Mouse (Mus musculus) megakaryocyte progenitor cell, adult 5-6 weeks (primary cell): ENCODE measurements around the gene Cpb1. TPM values are rescaled to one million over a fixed set of nuclear protein-coding genes. Genes with fewer than 3 reads are reported as not detected.

Experiments used
- ATAC-seq: replicated peaks from 2 replicates; pipeline ENCODE4 v1.8.0; 2016; ENCODE audit warnings: mild to moderate bottlenecking, moderate TSS enrichment, inconsistent platforms; ENCODE audit not compliant: poor library complexity
- total RNA-seq, 2 experiments: library from RNA; stranded (forward) in 1 of 2; stranded (reverse) in 1 of 2; fragments of 157-497, 149-512 nt in 1 of 2; fragments of 200-1000 nt in 1 of 2; gene quantifications; 2 replicates each; pipeline versions ENCODE4 v1.2.3 to v1.2.4; 2015 to 2017

Gene Cpb1
- not detected in 2 replicates for total RNA-seq (2015)
- not detected in 2 replicates for total RNA-seq (2017)

DNA sequence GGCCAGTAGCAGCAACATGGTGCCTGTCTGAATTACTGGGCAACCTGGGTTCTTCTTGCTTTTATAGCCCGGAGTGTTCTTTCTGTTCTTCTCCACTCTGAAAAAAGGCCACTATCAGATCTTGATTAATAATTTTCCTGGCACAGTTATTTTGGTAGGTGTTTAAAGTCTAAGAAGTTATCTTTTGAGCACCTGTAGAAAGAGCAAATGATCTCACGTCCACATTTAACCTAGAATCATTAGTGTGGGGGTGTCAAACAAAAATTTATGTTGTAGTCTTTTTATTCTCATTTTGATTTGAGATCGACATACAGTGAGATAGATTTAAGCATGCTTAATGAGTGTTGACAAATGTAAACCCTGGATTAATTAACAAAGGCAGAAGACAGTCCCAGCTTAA, at the start of gene Cpb1:
Cpb1 (minus strand) TSS at position 101 of the 400 bp plus-strand sequence.
- no peak for ATAC-seq

DNA sequence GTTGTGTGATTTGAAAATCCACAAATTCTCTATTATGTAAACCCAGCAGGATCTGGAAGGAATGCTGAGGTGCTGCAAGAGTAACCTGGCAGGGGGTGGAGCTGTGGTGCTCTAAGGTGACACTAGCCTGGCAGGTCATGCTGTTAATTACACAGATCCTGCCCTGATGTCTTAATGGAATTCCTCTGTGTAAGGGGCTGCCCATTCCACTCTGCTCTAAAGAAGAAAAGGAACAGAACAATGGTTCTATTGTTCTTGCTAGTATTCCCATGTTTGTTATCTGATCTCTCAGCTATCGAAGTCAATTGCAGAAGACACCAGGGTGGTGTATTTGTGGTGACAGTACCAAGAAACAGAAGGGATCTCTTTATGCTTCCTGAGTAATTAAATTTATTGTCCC, 41.7 kb upstream of the Cpb1 start:
- no peak for ATAC-seq

DNA sequence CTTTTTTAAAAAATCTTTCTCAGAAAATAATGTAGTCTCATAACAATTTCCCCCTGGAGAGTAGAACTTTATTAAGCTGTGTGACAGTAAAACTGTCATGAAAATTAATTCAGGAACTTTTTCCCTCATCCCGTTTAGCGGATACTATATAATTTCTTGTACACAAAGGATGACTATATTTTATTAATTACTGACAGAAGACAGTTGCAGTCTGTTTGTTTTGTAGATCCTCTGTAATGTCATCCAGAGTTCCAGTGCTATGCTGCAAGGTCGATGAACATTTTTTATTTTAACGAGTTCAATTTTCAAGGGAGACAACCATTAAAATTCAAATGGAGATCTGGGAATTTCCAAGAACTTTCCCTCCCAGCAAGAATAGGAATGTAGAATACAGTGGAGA, 33.6 kb upstream of the Cpb1 start:
- ATAC-seq, result no peak

DNA sequence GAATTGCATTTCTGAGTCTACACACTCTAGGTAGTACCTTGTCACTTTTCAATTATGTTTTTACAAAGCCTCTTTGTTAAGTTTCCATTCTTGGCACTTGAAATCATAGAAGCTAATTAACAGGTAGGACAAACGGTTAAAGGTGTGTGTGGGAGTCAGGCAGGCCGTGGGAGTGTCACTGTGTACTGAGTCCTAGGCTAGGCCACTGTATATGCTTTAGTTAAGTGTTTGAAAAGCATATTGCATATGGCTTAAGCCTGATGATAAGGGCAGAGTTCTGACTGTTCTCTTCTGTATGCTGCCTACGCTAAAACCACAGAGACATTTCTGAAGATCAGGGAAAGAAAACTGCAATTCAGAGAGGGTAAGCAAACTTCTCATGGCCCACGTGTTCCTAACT, 31.7 kb upstream of the Cpb1 start:
- ATAC-seq, result no peak

DNA sequence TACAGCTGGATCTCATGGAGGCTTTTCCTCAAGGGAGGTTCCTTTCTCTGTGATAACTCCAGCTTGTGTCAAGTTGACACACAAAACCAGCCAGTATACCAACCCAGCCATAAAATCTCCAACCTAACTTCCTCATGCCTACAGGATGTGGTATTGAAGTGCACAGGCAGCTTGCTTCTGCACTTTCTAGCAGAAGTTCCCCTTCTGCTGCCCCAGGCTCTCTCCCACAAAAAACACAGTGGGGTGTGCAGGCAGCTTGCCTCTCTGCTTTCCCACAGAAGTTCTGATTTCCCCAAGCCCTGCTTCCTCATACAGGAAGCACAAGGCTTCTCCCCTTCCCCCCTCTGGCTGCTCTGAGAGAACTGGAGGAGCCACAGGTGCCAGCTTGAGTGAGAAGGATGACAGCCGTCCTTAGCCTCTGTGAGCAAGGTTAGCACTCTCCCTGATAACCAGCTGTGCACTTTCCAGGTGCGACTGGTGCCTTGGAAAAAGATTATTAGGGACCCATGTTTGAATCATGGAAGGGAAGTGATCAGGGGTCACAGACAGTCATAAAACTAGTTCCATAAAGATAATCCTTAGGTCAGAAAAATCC, 29.3 kb upstream of the Cpb1 start:
- ATAC-seq, result peak; percentile 100

DNA sequence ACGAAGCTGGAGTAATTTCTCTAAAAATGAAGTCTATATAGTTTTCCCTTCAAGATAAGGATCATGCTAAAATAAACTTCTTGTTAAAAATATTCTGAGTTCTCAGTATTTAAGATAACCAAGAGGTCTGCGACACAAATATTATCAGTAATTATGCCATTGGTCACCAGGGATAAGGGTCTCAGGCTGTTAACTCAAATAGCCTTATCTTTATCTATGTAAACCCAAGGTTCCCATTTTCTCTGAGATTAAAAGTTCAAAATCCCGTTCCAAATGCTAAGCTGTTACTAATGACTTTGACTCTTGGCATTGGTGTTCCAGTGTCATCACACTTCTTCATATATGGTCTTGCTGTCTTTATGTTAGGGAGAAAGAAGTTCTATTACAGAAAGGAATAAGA, 20.0 kb upstream of the Cpb1 start:
- no peak for ATAC-seq

DNA sequence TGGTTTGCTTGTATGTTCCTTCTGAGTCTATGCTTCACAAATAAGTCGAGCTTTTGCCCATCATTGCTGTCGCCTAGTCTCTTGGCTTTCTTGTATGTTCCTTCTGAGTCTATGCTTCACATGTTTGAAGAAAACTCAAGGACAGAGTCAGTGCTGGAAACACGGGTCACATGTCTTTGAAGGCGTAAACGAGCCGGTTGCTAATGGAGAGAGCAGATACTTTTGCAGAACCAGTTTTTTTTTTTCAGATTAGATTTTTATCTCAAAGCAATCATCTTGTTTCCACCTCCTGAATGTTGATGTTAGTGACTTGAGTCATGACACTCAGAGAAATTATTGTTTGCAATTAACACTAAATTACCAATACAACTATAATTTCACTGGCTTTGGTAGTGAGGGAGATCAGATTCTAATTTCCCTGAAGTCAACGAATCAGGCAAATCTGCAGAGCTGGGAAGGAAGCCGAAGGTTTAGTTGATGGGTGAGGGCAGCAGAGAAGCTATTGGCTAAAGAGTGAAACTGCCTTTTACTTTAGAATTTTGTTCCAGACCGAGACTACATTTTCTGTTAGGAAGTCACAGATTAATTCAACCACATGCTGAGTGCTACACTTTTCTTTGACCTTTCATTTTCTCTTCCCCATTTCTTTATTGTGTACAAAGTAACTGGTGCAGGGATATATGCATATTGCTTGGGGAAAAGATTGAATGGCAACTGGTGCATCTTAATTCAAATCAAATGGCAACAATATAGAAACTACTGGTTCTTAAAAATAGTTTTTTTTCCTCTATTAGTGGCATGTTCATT, 19.2 kb upstream of the Cpb1 start:
- peak; percentile 57; the same call in 1 of the 2 replicates for ATAC-seq

DNA sequence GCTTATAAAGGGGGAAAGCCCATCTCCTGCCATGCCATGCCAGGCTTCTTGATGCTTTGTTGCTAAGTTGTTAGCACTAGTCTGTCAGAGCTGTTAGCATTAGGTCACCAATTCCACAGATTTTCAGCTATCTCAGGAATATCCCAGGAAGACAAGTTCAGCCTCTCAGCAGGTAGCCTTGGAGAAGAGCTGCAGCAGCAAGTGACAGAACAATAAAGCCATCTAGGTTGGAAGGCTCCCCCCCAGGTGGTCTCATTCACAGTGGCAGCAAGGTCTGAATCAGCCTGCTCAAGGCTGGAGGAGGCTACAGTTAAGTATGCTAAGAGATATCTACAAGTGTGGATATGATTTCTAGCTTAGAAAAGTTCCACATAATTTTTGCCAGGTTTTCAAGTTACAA, 15.8 kb upstream of the Cpb1 start:
- no peak for ATAC-seq

DNA sequence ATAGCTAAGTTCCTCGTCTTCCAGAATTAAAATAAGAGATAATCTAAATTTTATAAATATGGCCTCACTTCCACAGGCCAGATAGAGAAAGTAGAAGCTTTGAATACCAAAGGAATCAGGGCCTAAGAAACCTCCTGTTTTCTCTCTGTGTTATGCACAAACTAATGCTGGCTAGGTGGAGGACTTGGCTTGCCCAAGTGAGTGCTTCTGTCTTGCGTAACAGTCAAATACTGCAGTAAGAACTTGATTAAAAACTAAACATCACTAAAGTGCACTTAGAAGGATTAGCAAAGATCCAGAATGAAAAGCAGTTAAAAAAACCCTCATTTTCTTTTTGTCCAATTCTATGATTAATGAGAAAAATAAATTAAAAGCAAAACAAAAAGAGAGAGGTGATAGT, 13.2 kb upstream of the Cpb1 start:
- ATAC-seq, result no peak

DNA sequence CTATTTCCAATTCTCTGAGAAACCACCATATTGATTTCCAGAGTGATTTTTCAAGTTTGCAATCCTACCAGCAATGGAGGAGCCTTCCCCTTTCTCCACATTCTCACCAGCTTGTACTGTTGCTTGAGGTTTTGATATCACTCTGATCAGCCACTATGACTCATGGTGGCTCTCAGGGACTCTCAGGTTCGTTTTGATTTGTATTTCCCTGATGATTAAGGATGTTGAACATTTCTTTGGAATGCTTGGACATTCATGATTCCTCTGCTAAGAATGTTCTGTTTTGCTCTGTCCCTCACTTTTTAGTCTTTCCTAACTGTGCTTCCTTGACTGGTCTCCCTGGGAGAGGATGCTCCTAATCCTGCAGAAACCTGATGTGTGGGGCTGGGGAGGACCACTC, 6.3 kb upstream of the Cpb1 start:
- no peak for ATAC-seq

DNA sequence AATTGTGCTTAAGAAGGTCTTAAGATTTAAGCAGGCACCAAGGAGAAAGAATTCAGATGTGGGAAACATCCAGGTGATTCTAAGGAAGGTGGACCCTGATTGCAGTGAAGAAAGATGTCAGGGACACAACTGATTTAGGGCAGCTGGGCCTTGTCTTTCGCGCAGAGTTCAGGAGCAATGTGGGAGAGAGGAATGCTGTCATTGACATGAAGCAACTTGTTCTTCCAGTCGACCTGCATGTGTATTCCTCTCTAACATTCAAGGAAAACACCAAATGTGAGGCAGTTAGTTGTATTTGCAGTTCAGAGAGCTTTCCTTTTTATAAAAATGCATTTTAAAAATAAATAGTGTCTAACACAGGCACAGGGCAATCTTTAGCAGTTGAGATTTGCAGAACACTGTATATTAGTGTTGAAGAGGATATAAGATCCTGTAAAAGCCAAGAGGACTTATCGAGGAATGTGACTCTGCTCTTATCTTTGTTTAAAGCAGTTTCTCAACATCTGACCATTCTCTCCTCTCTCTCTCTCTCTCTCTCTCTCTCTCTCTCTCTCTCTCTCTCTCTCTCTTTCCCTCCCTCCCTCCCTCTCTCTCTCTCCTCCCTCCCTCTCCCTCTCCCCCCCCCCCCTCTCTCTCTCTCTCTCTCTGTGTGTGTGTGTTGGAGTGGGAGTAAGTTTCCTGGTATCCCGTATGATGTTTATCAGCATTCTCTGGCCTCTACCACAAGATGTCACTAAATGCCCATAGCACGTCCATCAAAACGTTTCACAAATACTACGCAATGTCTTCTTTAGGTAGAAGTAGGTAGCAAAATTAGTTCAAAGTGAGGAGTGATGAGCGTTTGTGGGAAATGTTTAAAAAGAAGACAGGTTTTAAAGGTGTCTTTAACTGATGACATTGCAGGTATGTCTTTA, 20.7 kb downstream of the Cpb1 start:
- ATAC-seq, result peak; percentile 68; the same call in 1 of the 2 replicates

DNA sequence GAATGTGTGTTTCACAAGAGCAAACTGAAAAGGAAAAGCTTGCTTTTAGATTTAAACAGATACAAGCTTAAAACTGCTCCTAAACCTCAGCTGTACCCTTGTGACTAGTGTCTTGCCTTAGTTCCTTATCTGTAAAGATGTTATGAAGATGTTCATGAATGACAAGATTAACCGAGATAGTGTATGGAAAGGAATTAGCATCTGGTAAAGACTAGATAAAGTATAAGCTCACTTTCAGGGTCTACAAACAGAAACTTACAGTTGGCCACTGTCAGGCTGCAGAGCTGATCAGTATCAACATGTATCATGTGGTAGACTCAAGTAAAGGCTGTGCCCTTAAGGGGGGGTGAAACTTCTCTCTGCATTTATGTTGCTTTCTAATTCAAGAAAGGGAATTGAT, 31.6 kb downstream of the Cpb1 start:
- ATAC-seq, result peak; percentile 66

DNA sequence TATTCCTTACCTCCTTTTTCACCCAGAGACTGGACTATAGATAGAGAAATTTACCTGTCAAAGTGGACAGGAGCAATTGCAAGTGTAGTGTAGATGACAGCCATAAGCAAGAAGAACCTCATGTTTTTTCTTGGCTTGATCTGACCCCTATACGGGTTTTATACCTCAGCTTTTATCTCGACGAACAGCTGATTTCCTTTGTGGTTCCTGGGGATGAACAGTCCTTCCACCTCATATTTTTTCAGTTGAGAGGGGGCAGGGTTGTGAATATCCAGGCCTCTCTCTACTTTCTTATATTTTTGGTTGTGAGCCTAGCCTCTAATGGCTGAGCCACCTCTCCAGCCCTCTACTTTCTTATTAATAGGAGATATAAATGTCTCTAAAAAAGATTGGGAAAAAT, 33.5 kb downstream of the Cpb1 start, which contains the start of gene Cpa3:
Cpa3 (minus strand) TSS at position 132 of the 400 bp plus-strand sequence.
- peak; percentile 52 for ATAC-seq

DNA sequence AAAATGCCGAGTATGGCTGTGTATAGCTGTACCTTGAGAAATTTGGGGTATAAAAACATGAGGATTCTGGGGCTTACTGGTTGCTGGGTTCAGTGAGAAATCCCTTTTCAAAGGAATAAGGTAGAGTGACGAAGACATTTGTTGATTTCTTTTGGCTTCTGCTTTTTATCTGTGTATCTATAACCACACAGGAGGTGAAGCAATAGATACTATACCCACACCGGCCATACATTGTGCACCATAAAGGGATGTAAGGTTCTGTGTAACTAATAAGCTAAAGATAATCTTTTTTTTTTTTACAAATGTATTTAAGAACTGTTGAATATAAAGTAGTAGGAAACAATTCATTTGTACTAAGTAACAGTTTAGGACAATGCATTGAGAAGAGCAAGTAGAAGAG, 35.8 kb downstream of the Cpb1 start:
- peak; percentile 68 for ATAC-seq

DNA sequence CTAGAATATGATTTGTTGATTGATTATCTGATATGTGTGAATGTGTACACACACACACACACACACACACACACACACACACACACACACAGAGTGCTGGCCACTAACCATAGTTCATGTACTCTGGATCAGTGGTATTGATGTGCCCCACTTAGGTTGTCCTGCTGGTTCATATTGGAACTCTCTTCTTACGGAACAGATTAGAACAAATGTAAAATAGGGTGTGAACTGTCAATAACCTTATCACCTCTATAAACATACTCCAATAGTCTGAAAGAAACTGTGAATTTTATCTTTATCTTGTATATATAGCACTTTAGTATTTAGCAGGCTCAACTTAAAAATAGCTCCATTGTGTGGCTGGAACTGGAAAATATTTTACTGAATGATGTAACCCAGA, 38.6 kb downstream of the Cpb1 start:
- no peak for ATAC-seq

DNA sequence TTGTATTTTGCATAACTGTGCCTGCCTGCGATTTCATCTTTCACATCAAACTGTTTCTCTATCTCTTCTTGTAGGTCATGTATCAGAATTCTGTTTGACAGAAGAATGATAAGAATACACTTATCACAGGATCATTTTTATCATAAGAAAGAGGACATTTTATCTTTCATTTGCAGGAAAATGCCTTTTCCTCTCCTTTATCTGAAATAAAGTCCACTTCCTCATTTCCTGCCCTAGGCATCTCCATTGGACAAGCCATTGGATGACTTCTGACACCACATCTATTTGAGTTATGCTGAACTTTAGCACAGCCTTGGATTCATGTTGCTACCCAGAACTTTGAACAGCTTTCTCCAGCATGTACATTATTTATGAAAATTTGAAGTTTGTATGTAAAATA, 46.5 kb downstream of the Cpb1 start:
- peak; percentile 57 for ATAC-seq

DNA sequence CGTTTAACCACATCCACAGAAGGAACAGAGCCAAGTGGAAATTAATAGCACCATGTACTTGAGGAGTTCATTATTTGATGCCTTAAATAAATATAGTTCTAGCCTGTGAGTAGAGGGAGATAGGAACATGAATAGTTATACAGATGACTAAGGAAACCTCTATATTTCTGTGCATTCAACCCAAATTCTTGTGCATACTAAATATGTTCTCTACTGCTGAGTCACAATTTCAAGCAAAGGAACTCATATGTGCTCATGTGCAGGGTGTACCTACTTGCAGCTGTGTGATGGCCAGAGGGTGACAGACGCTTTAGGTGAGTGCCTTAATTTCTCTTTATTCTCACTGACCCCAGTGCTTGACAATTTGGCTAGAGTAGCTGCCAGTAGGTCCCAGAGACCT, 50.1 kb downstream of the Cpb1 start:
- ATAC-seq, result no peak

DNA sequence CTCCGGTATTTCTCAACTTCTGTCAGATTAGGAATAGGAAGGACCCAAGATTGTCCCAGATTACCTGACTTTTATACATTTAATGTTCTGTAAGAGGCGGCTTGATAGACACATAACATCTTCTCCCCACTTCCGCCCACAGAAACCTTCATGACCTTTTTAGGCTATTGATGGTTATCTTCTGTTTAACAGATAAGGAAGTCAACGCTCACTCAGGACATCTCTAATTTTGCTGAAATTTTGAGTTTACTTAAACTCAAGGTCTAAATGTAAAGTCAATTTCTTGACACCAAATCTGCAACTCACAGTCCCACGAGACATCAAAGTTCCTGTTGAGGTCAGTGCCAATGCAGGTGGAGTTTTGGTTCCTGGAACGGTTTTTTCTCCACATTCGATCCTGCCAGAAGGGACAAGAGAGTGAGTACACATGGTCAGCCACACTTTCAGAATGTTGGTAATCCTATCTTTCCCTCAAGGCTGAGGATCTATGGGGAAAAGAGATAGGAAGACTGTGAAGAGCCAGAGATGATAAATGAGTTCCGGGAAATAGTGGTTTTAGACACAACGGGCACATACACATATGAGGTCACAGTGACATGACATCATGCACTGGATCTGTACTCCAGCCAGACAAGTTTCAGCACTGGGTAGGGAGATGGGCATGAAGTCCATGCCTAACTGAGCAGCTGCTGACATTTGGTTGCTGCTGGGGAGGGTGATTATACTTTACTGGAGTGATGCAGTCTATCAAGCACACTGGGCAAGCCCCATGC, 52.4 kb downstream of the Cpb1 start:
- peak; percentile 63 for ATAC-seq

DNA sequence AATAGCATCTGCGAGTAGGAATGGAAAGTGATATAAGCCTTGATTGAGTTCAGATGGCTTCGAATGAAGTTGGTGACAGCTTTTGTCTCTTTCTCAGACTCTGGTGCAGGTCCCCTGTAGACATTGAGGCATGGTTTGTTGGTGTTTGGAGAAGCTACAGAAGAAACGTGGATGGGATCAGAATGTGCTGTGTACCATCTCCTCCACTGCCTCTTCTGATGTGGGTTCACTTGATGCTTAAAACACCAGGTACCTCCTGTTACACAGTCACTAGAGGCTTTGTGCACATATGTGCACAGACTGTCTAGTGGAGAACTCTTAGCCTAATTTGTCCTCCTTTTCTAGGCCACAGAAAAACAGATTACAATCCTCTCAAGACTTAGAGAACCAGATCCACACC, 53.4 kb downstream of the Cpb1 start:
- no peak for ATAC-seq

DNA sequence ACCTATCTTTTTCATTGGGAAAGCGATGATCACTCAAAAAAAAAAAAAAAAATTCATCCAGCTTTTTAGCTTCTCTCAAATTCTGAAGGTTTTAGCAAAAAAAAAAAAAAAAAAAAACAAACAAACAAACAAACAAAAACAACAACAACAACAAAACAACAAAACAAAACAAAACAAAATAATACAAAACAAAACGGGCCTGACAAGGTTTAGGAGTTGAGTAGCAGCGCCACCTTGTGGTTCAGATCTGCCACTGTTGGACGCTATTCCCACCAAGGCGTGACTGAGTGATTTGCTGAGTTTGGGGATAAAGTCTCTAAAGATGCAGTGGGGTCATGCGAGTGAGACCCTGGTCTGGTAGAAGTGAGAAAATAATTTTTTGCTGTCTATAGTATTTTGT, 76.7 kb downstream of the Cpb1 start:
- ATAC-seq, result peak; percentile 93
